9 mouse cellular contexts compared by ENCODE assay signal in the genomic region with DNA sequence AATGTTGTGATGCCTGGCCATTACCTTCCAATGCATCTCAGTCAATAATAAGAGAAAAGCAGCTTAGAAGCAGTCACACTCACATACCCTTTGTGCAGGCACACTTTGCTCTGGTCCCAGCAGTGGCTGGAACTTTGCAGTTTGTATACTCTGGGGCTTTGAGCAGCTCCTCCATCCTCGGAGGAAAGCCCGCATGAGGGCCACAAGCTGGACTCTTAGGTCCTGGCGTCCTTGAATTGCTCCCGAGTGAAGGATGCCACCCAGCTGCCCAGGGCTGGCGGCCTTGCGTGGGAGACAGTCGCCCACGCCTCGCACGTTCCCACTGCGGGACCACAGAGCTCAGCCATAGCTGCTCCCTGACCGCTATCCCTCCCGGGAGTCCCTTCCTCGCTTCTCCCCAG. TPM values are rescaled to one million over a fixed set of nuclear protein-coding genes. Genes with fewer than 3 reads are reported as not detected.
A peak's percentile ranks its signal among the peaks of the same experiment; 100 is the strongest.
DNase-seq lines count a peak whose midpoint lies in the region; ATAC-seq lines count a peak whose summit lies in the region.
"Had no signal": no experiment of that assay in that cellular context is flagged by ENCODE, and none has a peak within 500 bp of the region (broad histone marks: within the 10 kb centered on the region; RNA-seq: fewer than 3 reads in every experiment).

No protein-coding gene starts in this region.

- H3K4me3 ChIP-seq in forebrain, embryonic 10.5 days = peak overlapping the region; percentile 61
- peak overlapping the region; percentile 65 for H3K4me3 ChIP-seq in intestine, embryonic 16.5 days (ENCODE audit: low read length)
- peak overlapping the region; percentile 56 for H3K4me3 ChIP-seq in midbrain, embryonic 13.5 days (replicated peaks)

- ATAC-seq in intestine, embryonic 16.5 days = peak; percentile 9
- peak; percentile 75 for ATAC-seq in midbrain, embryonic 13.5 days

- H3K9ac ChIP-seq in intestine, embryonic 16.5 days (ENCODE audit: low read depth, low read length) = peak overlapping the region; percentile 73
- peak overlapping the region; percentile 69 for H3K9ac ChIP-seq in midbrain, embryonic 13.5 days (replicated peaks)

- H3K9me3 ChIP-seq in forebrain, embryonic 10.5 days = no peaks in the 10 kb centered on the region
- H3K9me3 ChIP-seq in intestine, embryonic 16.5 days (ENCODE audit: control insufficient read depth, low read length) = no peaks in the 10 kb centered on the region
- no peaks in the 10 kb centered on the region for H3K9me3 ChIP-seq in midbrain, embryonic 13.5 days

- peaks cover 14% of the 10 kb centered on the region for H3K4me1 ChIP-seq in forebrain, embryonic 10.5 days
- H3K4me1 ChIP-seq in intestine, embryonic 16.5 days (ENCODE audit: control insufficient read depth, insufficient read depth, low read length) = 0 out of 2 replicates have a peak, but pooled peaks cover 5% of the 10 kb centered on the region
- H3K4me1 ChIP-seq in midbrain, embryonic 13.5 days (replicated peaks) = peaks cover 12% of the 10 kb centered on the region

- DNase-seq in gastrocnemius, postnatal 10 days = peak; percentile 4
- no peak for DNase-seq in gastrocnemius, adult 18-20 months (ENCODE audit: low spot score)
- peak; percentile 1 for DNase-seq in 3134 (ENCODE audit: extremely low read depth, insufficient read length, low spot score)
- DNase-seq in forebrain, embryonic 10.5 days (ENCODE audit: extremely low spot score, low spot score) = peak; percentile 21
- DNase-seq in urinary bladder, postnatal 25 days (ENCODE audit: low spot score) = no peak
- DNase-seq in gastrocnemius, postnatal 25 days = no peak

- peak overlapping the region; percentile 59 for H3K4me2 ChIP-seq in intestine, embryonic 16.5 days (ENCODE audit: low read depth, low read length)
- peak overlapping the region; percentile 98 for H3K4me2 ChIP-seq in midbrain, embryonic 13.5 days (replicated peaks)

- H3K27ac ChIP-seq in forebrain, embryonic 10.5 days = peak overlapping the region; percentile 76
- H3K27ac ChIP-seq in intestine, embryonic 16.5 days (ENCODE audit: low read length) = peak overlapping the region; percentile 80
- H3K27ac ChIP-seq in midbrain, embryonic 13.5 days = no peak overlapping the region

- H3K27me3 ChIP-seq in forebrain, embryonic 10.5 days (ENCODE audit: poor library complexity, severe bottlenecking) = peaks cover 23% of the 10 kb centered on the region
- no peaks in the 10 kb centered on the region for H3K27me3 ChIP-seq in intestine, embryonic 16.5 days (replicated peaks; ENCODE audit: control insufficient read depth, insufficient read depth, low read length)
- 0 out of 2 replicates have a peak, but pooled peaks cover 2% of the 10 kb centered on the region for H3K27me3 ChIP-seq in midbrain, embryonic 13.5 days

- no peaks in the 10 kb centered on the region for H3K36me3 ChIP-seq in forebrain, embryonic 10.5 days (replicated peaks)
- no peaks in the 10 kb centered on the region for H3K36me3 ChIP-seq in intestine, embryonic 16.5 days (ENCODE audit: control insufficient read depth, insufficient read depth, low read length)
- H3K36me3 ChIP-seq in midbrain, embryonic 13.5 days = no peaks in the 10 kb centered on the region

- 7% methylated on average over 11 of the region's 14 CpGs for WGBS in forebrain, embryonic 10.5 days
- WGBS in intestine, embryonic 16.5 days = 12% methylated on average over 14 of the region's 14 CpGs
- WGBS in midbrain, embryonic 13.5 days = 5% methylated on average over 14 of the region's 14 CpGs

RNA-seq across cellular contexts. Expression of gene Gucy1a1, which starts 0.9 kb away (rescaled TPM):
- 10 to 100 TPM; 22.5 to 28.5 TPM for total RNA-seq in gastrocnemius, postnatal 10 days (2021)
- 1 to 10 TPM; 5.1 to 5.5 TPM for total RNA-seq in gastrocnemius, adult 18-20 months (2021)
- polyA plus RNA-seq in forebrain, embryonic 10.5 days (2016; fragmentation: Nextera tagmentation; extraction: Ambion mirVana) = 1.5 and 1.8 TPM in 2 replicates
- polyA plus RNA-seq in intestine, embryonic 16.5 days (2015; fragmentation: Nextera tagmentation; extraction: Ambion mirVana) = 38.8 and 38.9 TPM in 2 replicates
- 9.4 and 10.0 TPM in 2 replicates for polyA plus RNA-seq in midbrain, embryonic 13.5 days (2015; fragmentation: Nextera tagmentation; extraction: Ambion mirVana)
- 1 to 10 TPM; 5.9 to 7.0 TPM for total RNA-seq in gastrocnemius, postnatal 25 days (2021)
- total RNA-seq: MEL had no signal

Comparison
In these comparisons a context has a peak if more than half of its experiments do, and no peak if none do; other contexts are left out.
1. DNase-seq: peak in gastrocnemius, postnatal 10 days (single experiment), 3134 (single experiment) and forebrain, embryonic 10.5 days (single experiment); none in gastrocnemius, adult 18-20 months (single experiment), urinary bladder, postnatal 25 days (single experiment) and gastrocnemius, postnatal 25 days (single experiment).
2. Peak in every context shown above with its lines, with median percentiles within 50 percentile points of each other: H3K4me3 ChIP-seq.